Mouse (Mus musculus): ENCODE measurements around the gene Akr1b10. TPM values are rescaled to one million over a fixed set of nuclear protein-coding genes. Genes with fewer than 3 reads are reported as not detected.
"Not testable (repeated sequence)": the region's sequence is repeated elsewhere in the genome, so short reads cannot be mapped to it uniquely, and the experiment has no call there.

Akr1b10 gene
- polyA plus RNA-seq, 1 experiment = not detected

GRCm38 (mm10) chr6:34364217-34365136, 19.5 kb upstream of the Akr1b10 start:
- H3K9me3 ChIP-seq (ENCODE audit: control insufficient read depth, low read length) = no peaks in the 10 kb centered on the region
- no peak overlapping the region for H3K4me3 ChIP-seq (replicated peaks)
- H3K36me3 ChIP-seq (ENCODE audit: control insufficient read depth) = no peaks in the 10 kb centered on the region
- H3K4me1 ChIP-seq (ENCODE audit: control insufficient read depth) = no peaks in the 10 kb centered on the region
- TF ChIP-seq GATA1 (IDR thresholded peaks at IDR 0.05; ENCODE audit: low read length) (no peak), TAL1 (IDR thresholded peaks at IDR 0.05; ENCODE audit: low read length) (no peak)
- H3K27me3 ChIP-seq (ENCODE audit: control insufficient read depth) = no peaks in the 10 kb centered on the region

- Histone ChIP-seq H3K4me1 (ENCODE audit: control insufficient read depth) (peaks cover 5% of the 10 kb centered on the region; the same call in 1 of the 2 replicates), H3K9me3 (ENCODE audit: control insufficient read depth, low read length) (no peaks in the 10 kb centered on the region), H3K36me3 (ENCODE audit: control insufficient read depth) (no peaks in the 10 kb centered on the region), H3K4me3 (replicated peaks) (no peak overlapping the region), H3K27me3 (ENCODE audit: control insufficient read depth) (no peaks in the 10 kb centered on the region)
- TF ChIP-seq TAL1 (IDR thresholded peaks at IDR 0.05; ENCODE audit: low read length) = no peak
- no peak for TF ChIP-seq GATA1 (IDR thresholded peaks at IDR 0.05; ENCODE audit: low read length)
These were observed 16.0 kb upstream of the Akr1b10 start for GRCm38 (mm10) chr6:34367998-34368397.

- TF ChIP-seq TAL1 (IDR thresholded peaks at IDR 0.05; ENCODE audit: low read length) = no peak
- TF ChIP-seq GATA1 (IDR thresholded peaks at IDR 0.05; ENCODE audit: low read length) = no peak
- Histone ChIP-seq H3K36me3 (ENCODE audit: control insufficient read depth) (no peaks in the 10 kb centered on the region), H3K27me3 (ENCODE audit: control insufficient read depth) (no peaks in the 10 kb centered on the region), H3K4me1 (ENCODE audit: control insufficient read depth) (peaks cover 5% of the 10 kb centered on the region; the same call in 1 of the 2 replicates), H3K4me3 (replicated peaks) (no peak overlapping the region), H3K9me3 (ENCODE audit: control insufficient read depth, low read length) (no peaks in the 10 kb centered on the region)
These were observed 13.9 kb upstream of the Akr1b10 start for GRCm38 (mm10) chr6:34370081-34370480.

- Histone ChIP-seq H3K4me1 (ENCODE audit: control insufficient read depth) (peaks cover 5% of the 10 kb centered on the region; the same call in 1 of the 2 replicates), H3K36me3 (ENCODE audit: control insufficient read depth) (no peaks in the 10 kb centered on the region), H3K4me3 (replicated peaks) (no peak overlapping the region), H3K9me3 (ENCODE audit: control insufficient read depth, low read length) (no peaks in the 10 kb centered on the region), H3K27me3 (ENCODE audit: control insufficient read depth) (no peaks in the 10 kb centered on the region)
- no peak for TF ChIP-seq TAL1 (IDR thresholded peaks at IDR 0.05; ENCODE audit: low read length)
- TF ChIP-seq GATA1 (IDR thresholded peaks at IDR 0.05; ENCODE audit: low read length) = no peak
These were observed 12.2 kb upstream of the Akr1b10 start for GRCm38 (mm10) chr6:34371700-34372351.

GRCm38 (mm10) chr6:34373841-34374240, 10.2 kb upstream of the Akr1b10 start:
- Histone ChIP-seq H3K9me3 (ENCODE audit: control insufficient read depth, low read length) (no peaks in the 10 kb centered on the region), H3K27me3 (ENCODE audit: control insufficient read depth) (no peaks in the 10 kb centered on the region), H3K4me3 (replicated peaks) (no peak overlapping the region), H3K36me3 (ENCODE audit: control insufficient read depth) (no peaks in the 10 kb centered on the region), H3K4me1 (ENCODE audit: control insufficient read depth) (peaks cover 5% of the 10 kb centered on the region; the same call in 1 of the 2 replicates)
- TF ChIP-seq TAL1 (IDR thresholded peaks at IDR 0.05; ENCODE audit: low read length) (no peak), GATA1 (IDR thresholded peaks at IDR 0.05; ENCODE audit: low read length) (no peak)

GRCm38 (mm10) chr6:34375888-34376287, 8.1 kb upstream of the Akr1b10 start:
- not testable (repeated sequence) for H3K36me3 ChIP-seq (ENCODE audit: control insufficient read depth); H3K4me1 ChIP-seq (ENCODE audit: control insufficient read depth); H3K27me3 ChIP-seq (ENCODE audit: control insufficient read depth); H3K4me3 ChIP-seq (replicated peaks); H3K9me3 ChIP-seq (ENCODE audit: control insufficient read depth, low read length)

- TF ChIP-seq GATA1 (IDR thresholded peaks at IDR 0.05; ENCODE audit: low read length) (no peak), TAL1 (IDR thresholded peaks at IDR 0.05; ENCODE audit: low read length) (no peak)
- Histone ChIP-seq H3K36me3 (ENCODE audit: control insufficient read depth) (no peaks in the 10 kb centered on the region), H3K4me1 (ENCODE audit: control insufficient read depth) (peaks cover 14% of the 10 kb centered on the region), H3K9me3 (ENCODE audit: control insufficient read depth, low read length) (no peaks in the 10 kb centered on the region), H3K4me3 (replicated peaks) (no peak overlapping the region), H3K27me3 (ENCODE audit: control insufficient read depth) (no peaks in the 10 kb centered on the region)
These were observed 617 bp upstream of the Akr1b10 start for GRCm38 (mm10) chr6:34383401-34383800.

- Histone ChIP-seq H3K4me1 (ENCODE audit: control insufficient read depth) (peaks cover 14% of the 10 kb centered on the region), H3K36me3 (ENCODE audit: control insufficient read depth) (no peaks in the 10 kb centered on the region), H3K9me3 (ENCODE audit: control insufficient read depth, low read length) (no peaks in the 10 kb centered on the region), H3K4me3 (replicated peaks) (peak overlapping the region; percentile 60), H3K27me3 (ENCODE audit: control insufficient read depth) (no peaks in the 10 kb centered on the region)
- TF ChIP-seq GATA1 (IDR thresholded peaks at IDR 0.05; ENCODE audit: low read length) = no peak
- TF ChIP-seq TAL1 (IDR thresholded peaks at IDR 0.05; ENCODE audit: low read length) = no peak
These were observed 818 bp downstream of the Akr1b10 start for GRCm38 (mm10) chr6:34384701-34385370.

Measured in erythroblast, embryonic 14.5 days (primary cell).